Mouse (Mus musculus): Measurements from ENCODE around the gene Olfr976.
"Not testable (repeated sequence)": the region's sequence is repeated elsewhere in the genome, so short reads cannot be mapped to it uniquely, and the experiment has no call there.

DNA sequence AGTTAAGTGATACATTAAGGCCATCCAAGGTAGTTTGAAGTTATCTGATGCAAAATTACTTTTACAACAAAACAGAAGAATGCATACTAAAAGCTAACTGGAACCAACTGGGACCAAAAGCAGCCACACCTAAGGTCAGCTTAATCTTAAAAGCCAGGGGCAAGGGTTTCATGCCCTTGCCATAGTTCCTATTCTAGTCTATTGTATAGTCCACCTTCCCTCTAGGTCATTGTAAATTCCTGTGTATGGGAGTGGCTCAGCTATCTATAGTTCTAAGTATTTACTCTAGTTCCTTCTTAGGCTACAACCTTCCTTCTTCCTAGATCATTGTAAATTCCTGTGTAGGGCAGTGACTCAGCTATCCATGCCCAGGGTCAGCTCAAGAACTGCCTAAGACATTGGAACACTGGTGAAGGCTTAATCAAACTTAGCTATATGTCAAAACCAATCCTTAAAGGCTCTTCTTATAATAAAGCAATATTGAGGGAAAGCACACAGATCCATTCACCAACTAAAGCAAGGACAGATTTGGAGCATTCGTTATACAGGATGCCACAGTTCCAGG is 15.7 kb upstream of the Olfr976 start:
- not testable (repeated sequence) for TF ChIP-seq CTCF, EP300 (IDR thresholded peaks at IDR 0.05; ENCODE audit: low read depth)
